Mouse (Mus musculus) inflammation-experienced regulatory T-cells, adult 6 months (primary cell): ENCODE data around the gene Syt8. TPM values are rescaled to one million over a fixed set of nuclear protein-coding genes. Genes with fewer than 3 reads are reported as not detected.
A peak's percentile ranks its signal among the peaks of the same experiment; 100 is the strongest.

Source experiments
- ATAC-seq: one replicate; pipeline ENCODE4 v1.8.0; 2017
- polyA plus RNA-seq, 3 experiments: library from polyadenylated mRNA; unstranded; fragments of 100-300 nt; shearing (Covaris generic); gene quantifications; one replicate each; pipeline ENCODE4 v1.2.1; 2017

Syt8 gene
- polyA plus RNA-seq, 3 experiments from 2014 or later, result not detected

DNA sequence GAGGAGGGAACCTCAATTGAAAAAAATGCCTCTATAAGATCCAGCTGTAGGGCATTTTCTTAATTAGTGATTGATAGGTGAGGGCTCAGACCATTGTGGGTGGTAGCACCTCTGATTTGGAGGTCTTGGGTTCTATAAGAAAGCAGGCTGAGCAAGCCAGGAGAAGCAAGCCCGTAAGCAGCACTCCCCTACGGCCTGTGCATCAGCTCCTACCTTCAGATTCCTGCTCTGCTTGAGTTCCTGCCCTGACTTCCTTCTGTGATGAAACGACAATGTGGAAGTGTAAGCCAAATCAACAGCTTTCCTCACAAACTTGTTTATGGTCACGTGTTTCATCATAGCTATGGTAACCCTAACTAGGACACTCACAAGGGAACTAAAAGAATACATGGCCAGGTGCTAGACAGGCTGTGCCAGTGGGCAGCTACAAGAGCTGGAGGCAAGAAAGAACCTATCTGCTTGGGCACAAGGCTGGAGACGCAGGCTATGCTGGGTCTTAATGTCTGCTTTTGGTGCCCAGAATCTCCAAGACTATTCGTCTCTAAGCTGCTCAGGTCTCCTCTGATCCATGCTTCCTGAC, 14.5 kb downstream of the Syt8 start:
- no peak for ATAC-seq

DNA sequence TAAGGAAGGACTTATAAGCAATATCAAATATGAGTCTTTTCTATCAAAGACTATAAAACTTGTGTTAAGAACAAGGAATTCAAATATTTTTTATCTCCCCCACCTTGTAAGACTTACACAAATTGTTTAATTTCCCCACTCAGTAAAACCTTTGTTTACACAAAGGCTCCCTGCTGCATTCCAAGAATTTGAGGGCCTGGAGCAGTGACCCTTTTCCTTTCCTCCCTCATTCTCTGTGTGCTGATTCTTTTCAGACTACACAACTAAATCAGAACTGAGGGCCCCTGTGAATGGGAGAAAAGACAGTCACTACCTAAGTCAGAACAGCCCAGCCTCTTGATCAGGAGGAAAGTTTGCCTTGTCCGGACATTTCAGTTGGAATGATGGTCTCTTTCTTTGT, 20.1 kb downstream of the Syt8 start:
- no peak for ATAC-seq

DNA sequence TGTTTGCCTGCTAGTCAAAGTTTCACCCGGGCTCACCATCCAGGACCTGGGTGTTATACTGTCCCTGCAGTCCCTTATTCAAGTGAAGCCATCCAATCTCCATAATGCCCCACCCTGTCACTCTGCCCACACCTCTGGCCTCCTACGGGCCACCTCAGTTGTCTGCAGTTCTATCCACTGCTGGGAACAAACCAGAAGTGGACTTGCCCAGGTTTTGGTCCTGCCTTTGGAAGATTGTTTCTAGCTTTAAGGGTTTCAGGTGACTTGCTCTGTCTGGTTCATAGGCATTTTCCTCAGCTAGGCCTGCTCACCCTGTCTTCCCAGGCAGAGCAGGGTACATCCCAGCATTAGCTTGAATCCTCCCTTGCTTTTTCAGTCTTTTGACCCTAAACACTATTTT, 20.6 kb downstream of the Syt8 start:
- ATAC-seq, result no peak

DNA sequence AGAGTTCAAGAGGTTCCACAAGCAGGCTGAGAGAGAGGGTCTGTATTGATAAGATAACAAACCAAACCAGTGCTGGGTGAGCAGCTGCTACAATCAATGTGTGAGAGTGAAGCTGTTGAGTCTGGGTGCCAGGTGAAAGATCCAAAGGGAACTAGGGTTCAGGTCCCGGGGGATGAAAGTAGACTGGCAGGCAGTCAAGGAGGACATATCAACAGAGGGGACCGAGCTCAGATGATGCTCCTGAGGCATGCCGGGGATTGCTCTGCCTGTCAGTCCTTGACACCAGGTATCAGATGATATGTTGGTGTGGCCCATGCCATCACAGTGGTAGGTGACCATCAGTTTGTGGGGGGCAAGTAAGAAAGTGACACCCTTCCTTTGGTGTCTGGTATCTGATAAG, 22.2 kb downstream of the Syt8 start:
- ATAC-seq, result no peak

DNA sequence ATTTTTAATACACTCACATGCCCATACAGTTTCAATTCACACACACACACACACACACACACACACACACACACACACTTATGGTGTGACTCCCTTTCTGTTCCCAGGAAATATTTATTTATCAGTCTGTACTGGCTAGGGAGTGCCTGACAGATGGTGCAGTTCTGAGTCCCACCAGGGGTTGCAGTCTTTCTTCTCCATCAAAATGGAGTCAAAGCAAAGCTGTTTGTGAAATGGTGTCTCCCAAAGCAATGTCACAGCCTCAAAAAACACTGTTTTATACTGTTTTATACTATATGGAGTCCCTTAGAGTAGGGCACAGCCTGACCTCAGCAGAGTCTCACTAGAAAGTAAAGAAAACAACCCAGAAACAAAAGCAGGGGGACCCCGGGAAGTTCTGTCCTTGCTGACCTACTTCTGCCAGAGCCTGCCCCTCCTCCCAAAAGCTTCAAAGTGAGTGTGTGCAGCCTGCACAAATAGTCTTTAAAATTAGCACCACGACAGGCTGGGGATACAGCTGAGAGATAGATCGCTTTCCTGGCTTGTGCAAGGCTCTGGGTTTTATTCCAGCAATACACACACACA, 22.7 kb downstream of the Syt8 start:
- no peak for ATAC-seq

DNA sequence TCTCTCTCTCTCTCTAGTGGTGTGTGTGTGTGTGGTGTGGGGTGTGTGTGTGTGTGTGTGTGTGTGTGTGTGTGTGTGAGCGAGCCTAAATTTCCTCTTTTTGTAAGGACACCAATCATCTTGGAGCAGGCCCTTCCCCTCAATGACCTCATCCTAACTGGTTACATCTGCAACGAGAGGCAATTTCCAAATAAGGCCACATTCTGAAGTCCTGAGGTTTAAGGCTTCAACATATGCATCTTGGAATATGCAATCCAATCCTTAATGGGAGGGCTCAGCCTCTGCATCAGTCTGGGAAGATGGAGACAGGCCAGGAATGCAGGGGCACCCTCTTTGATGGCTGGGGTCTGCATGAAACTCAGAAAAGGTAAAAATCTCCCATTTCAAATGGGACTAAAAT, 23.4 kb downstream of the Syt8 start:
- ATAC-seq, result no peak

DNA sequence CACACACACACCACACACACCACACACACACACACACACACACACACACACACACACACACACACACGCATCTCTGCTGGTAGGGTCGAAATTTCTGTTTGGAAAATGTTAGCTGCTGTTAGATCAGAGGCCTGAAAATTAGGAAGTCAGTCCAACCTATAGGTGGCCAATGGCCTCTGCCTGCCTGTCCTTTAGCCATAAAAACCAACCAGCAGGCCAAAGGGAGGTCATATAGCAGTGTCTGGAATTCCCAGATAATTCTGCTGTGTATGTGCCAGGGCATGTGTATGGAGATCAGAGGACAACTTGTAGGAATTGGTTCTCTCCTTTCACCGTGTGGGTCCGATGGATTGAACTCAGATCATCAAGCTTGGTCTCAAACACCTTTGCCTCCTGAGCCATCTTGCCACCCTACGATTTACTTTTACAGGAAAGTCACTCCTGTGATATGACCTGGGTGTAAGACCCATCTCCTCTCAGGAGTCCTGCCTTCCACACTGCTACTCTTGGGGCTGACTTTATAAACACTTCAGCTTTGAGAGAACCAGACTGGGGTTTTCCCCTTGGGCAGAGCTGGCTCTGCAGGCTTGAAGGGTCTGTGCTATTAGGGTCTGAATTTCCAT, 24.1 kb downstream of the Syt8 start:
- ATAC-seq, result no peak

DNA sequence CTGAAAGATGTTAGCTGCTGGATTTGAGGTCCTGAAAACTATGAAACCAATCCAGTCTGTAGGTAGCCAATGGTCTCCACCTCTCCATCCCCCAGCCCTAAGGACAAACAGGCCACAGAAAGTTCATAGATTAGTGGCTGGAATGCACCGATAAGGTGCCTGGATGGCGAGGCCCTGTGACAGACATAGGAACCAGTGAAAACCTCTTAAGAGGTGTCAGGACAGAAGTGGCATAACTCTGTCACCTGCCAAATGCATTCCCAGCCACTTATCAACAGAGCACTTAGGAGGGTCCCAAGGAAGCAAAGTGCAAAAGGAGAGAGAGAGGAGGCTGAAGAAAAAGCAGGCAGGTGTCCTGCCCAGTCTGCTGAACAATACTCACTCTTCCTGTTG, 24.6 kb downstream of the Syt8 start:
- no peak for ATAC-seq

DNA sequence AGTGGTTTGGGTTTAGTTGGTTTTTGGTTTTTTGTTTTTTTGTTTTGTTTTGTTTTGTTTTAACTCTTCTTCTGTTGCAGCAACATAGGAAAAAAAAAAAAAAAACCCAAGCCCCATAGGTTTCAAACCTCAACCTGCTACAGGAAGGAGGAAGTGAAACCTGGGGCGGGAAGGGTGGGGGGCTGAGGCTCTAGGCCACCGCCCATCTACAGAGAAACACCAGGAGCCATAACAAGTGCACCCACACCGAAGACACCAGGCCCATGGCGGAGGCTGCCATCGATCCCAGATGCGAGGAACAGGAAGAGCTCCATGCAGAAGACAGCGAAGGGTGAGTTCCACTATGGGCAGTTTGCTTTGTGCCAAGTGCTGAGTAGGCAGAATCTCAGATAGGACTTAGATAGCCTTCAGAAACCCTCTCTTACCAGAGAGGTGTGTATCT, 26.0 kb downstream of the Syt8 start, which contains the start of gene Lsp1:
Lsp1 (plus strand) TSS at position 174 of the 442 bp plus-strand sequence.
- ATAC-seq, result peak; percentile 49

DNA sequence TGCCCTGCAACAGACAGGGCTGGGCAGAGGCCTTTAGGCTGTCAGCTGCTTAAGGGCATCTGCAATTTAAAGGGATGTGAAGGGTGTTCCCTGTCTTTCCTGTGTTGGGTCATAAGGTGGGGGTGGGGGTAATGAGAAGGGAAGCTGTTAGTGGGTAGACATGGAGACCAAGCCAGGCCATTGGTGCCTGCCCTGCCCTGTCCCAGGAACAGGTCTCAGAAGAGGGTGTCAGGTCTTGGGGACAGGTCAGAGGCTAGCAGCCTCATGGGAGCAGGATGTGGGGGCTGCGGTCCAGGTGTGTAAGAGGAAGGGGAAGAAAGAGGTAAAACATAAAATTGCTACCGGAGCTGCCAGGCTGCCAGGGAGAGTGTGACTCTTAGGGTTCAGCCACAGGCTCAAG, 26.8 kb downstream of the Syt8 start:
- peak; percentile 23 for ATAC-seq

DNA sequence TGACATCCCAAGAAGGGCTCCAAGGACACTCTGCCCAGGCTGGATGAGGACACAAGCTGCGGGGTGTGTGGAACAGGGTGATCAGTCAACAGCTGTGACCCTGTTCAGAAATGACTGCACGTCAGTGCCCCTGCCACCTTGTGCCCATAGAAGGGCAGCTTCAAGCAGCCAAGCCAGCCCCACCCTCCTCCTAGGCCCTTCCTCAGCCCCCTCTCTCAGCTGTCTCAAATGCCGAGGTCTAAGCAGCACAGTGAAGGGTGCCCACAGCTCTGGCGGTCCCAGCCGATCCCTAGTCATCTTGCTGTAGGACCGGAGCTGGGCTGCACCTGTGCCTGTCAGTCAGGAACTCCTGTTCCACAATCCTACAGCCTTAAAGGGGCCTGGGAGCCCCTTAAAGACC, 27.5 kb downstream of the Syt8 start:
- ATAC-seq, result no peak

DNA sequence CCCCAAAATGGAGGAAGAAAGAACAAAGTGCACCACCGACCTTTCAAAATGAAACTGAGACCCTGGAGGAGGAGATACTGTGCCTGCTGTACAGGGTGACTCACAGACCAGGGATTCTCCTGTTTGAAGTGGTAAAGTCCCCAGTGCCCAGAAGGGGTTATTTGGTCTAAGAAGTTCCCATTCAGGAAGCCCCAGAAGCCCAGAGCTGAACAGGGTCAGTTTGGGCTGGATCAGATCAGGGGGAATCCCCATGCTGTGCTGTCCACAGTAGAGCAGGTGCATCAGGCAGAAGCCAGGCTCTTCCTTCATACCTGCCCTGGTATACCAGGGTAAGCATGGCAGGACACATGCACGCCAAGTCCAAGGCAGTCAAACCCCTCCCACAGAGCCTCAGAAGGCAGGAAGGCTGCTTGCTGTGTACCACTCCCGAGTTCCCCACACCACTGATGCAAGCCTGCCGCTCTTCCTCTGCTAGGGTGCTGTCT, 28.0 kb downstream of the Syt8 start:
- ATAC-seq, result peak; percentile 35

DNA sequence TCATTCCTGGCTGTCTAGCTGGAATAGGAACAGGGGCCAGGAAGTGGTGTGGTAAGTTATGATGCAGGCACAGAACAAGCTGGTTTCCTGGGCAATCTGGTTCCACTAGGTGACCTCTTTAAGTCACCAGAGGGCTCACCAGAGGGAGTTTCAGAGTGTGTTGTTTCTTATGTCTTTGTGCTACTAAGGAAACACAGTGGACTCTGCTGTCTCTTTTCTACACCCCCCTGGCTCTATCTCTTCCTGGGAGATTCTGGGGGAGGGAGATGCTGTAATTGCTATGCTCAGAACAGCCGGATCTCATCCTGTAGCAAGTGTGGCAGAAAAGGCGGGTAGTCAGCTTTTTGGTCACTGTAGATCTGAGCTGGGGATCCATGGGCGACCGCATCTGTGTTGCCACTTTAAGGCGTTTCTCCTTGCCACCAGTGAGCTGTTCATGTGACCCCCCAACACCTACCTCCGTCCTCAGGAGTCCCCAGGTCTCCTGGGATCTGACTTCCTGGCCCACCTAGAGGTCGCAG, 35.6 kb downstream of the Syt8 start:
- peak; percentile 32 for ATAC-seq

DNA sequence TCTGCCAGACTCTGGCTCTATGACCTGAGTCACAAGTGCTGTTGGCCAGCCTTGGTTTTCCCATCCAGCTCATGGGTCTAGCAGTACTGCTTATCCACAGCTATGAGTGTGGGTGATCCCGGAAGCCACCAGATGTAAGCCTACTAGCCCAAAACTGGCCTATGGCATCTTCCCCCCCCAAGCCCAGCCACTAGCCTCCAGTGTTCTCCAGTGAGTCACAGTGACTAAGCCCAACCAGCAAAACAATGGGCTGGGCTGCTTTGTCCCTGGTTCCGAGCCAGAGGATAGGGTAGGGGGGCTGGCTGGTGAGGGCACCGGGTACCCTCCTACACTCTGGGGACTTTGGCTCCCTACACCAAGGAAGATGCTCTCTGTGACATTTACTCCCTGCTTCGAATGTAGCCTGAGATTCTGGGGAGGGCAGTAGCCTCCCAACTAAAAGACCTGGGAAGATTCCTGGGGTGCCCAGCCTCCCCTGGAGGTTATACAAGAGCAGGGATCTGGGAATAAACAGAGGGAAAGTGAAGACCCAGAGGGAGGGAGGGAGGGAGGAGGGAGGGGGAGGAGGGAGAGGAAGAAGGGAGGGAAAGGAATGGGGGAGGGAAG, 36.3 kb downstream of the Syt8 start:
- no peak for ATAC-seq

DNA sequence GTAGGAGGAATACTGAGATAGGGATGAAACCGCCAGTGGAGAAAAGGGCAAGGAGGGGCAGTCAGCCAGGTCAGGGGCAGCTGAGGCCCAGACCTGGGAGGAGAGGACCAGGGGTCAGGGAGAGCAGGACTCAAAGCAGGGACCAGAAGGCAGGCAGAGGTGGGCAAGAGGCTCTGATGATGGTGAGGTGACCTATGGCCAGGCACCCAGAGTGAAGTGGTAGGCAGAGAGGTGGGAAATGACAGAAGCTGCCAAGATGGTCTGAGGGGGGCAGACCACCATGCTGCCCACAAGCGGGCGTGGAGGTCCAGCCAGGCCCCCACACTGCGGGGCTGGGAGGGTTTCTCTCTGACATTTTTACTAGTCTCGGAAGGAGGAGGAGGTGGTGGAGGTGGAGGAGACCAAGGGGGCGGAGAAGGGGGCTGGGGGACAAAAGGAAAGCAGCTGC, 36.8 kb downstream of the Syt8 start:
- ATAC-seq, result no peak

DNA sequence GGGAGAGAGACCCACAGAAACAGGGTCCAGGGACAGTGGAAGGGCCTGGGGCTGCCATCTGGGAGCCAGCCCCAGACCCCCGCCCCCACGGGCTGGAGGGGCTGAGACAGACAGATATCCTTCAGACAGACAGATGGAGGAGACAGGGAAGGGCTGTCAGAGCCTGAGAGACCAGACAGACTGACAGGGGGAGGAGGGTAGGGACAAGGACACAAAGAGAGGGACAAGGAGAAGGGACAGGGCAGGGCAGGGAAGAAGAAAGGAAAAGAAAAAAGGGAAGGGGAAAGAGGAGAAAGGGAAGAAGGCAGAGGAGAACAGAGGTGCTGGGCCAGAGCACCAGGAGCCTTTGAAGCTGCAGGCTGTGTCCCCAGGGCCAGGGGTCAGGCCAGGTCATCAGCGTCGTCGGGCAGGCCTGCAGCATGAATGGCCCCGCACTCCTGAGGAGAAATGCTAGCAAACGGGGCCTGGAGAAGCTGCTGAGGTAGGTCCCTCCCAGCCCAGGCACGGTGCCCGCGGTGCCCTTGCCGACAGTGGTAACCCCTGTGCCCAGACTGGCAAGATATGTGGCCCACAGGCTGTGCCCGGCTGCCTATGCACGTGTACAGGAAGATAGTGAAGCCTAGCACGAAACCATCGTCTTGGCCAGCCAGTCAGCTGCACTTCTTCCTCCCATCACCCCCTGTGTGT, 37.4 kb downstream of the Syt8 start:
- ATAC-seq, result no peak

DNA sequence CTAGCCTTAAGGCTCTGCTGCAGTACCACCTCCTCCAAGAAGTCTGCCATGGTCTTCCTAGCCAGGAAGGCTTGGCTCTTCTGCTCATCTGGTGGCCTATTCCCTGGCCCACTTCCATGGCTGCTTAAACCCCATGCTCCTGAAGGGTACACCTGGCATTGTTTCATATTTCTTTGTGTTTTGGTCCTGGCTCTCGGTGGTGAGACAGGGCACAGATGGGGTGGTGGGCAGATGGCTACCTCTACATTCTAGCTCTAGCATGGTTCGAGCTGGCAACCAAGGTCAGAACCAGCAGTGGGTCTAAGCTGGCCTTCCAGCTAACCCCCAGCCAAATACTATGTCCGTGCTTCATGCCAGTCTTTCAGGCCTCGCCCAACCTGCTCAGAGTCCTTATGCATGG, 38.3 kb downstream of the Syt8 start:
- no peak for ATAC-seq

DNA sequence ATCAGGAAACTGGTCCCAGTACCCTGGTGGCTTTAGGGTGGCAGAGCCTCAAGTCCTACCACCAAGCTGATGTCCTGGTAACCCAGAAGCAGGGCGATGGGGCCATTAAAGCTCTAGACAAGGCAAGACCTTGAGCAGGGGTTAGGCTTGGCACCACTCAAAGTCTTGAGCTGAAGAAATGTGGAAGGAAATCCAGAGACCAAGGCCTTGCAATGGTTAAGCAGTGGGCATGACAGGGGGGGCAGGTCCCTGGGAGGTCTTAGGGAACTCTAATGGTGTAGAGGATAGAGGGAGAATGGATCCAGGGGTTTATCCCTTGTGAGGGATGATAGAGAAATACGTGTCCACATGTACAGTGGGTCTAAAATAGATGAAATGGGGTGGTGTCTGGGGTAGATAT, 38.8 kb downstream of the Syt8 start:
- no peak for ATAC-seq

DNA sequence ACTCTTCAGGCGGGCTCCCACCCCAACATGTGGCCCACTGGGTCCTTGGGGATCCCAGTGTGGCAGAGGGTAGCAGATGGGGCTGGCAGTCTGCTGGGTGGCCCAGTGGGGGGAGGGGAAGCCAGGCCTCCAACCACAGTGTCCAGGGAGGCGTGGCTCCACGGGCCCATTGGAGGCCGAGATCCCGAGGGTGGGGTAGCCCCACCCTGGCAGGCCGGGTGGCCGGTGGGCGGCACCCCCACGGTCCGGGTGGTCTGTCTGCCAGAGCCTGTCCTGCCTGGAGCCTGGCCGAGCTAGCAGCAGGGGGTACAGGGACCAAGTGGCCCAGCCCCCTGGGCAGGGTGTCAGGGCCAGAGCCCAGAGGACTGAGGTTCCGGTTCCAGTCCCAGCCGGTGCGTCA, 40.1 kb downstream of the Syt8 start:
- ATAC-seq, result no peak

DNA sequence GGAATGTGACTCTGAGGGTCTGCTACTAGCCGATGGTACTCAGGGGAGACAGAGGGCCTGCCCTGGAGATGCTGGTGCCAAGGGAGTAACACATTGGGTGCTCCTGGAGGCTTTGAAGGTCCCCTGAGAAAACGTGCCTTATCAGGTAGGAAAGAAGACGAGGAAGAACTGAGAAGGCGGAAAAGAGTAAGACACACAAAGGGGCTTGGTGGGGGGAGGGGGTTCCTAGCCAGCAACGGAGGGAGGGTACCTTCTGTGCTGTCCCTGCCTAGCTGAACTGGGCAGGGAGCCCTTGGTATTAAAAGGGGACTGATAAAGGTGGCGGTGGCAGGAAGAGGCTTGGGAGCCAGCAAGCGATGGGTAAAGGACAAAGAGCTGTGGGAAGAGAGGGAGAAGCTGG, 41.0 kb downstream of the Syt8 start:
- ATAC-seq, result no peak

DNA sequence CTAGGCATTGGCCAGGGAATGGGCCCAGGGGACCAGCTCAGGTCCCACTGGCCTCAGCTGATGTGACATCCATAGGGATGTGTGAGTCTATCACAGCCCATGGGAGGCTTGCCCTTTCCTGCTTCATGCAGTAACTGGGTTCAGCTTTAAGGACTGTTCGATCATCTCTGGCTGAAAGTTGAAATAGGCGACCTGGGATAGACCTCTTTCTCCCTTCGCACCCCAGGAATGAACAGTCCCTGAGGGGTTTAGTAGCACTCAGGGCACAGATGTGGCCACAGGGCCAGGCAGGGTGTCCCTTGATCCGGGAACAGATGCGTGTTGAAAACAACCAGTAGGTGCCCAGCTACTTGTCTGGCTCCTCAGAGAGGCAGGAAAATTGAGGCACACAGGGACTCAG, 41.6 kb downstream of the Syt8 start:
- no peak for ATAC-seq

DNA sequence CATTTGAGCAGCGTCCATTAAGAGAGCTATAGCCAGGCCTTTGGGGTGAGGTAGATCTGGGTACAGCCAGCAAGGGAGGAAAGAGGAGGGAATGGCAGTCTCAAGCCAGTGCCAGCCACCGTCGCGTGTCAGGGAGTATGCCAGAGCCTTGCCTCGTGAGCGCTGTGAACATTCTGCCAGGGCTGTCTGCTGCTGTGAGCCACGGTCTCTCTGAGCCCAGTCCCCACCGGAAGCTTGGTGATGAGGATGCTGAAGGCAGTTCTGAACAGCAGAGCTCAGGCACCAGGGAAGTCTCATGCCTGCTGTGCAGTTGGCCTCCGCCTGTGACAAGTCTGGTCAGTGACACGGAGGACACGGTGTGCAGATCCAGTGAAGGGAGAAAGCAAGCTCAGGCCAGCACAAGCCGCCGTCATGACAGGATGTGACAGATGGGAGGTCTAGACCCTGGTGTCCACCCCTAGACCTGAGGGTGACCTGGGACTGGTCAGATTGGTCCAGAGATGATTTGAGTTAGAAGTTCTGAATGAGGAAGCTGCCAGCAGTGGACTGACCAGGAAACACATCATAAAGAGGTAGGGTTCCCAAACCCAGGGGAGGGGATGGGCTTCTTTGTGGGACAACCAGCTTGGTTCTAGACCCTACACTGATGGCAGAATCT, 42.3 kb downstream of the Syt8 start:
- no peak for ATAC-seq
